Mouse (Mus musculus) limb, embryonic 11.5 days (tissue): ENCODE results near the gene Cdc42se1. TPM values are rescaled to one million over a fixed set of nuclear protein-coding genes. Genes with fewer than 3 reads are reported as not detected.

Experiments used
- ATAC-seq: fragments of 200-750 bp; cut with Nextera tagmentation; 2 replicates; pipeline ENCODE4 v1.8.0; 2017; ENCODE audit warnings: low read depth; ENCODE audit not compliant: insufficient number of reproducible peaks, low FRiP score, low TSS enrichment
- DNase-seq: peaks from one replicate; pipeline ENCODE4 v3.0.0-alpha.2; 2015; ENCODE audit warnings: low spot score
- H3K27ac ChIP-seq: fragments of 300-500 bp; sonication (generic); replicated peaks from 2 replicates; pipeline ENCODE4 v1.5.1; 2014; ENCODE audit warnings: low read depth, mild to moderate bottlenecking, low read length
- H3K27me3 ChIP-seq: fragments of 300-500 bp; sonication (generic); 2 replicates; pipeline ENCODE4 v1.6.1; 2014; ENCODE audit warnings: mild to moderate bottlenecking, low read length, mixed read lengths; ENCODE audit not compliant: control insufficient read depth, insufficient read depth
- H3K36me3 ChIP-seq: fragments of 300-500 bp; sonication (generic); 2 replicates; pipeline ENCODE4 v1.6.1; 2014; ENCODE audit warnings: mild to moderate bottlenecking, low read length, moderate library complexity, mixed read lengths; ENCODE audit not compliant: control insufficient read depth, insufficient read depth
- H3K4me1 ChIP-seq: fragments of 300-500 bp; sonication (generic); 2 replicates; pipeline ENCODE4 v1.6.1; 2014; ENCODE audit warnings: low read length, mixed read lengths; ENCODE audit not compliant: control insufficient read depth, insufficient read depth
- H3K4me2 ChIP-seq: fragments of 300-500 bp; sonication (generic); 2 replicates; pipeline ENCODE4 v1.6.1; 2014; ENCODE audit warnings: low read depth, mild to moderate bottlenecking, moderate library complexity; ENCODE audit not compliant: severe bottlenecking
- H3K4me3 ChIP-seq: fragments of 300-500 bp; sonication (generic); 2 replicates; pipeline ENCODE4 v1.5.1; 2014; ENCODE audit warnings: low read depth, low read length
- H3K9ac ChIP-seq: fragments of 300-500 bp; sonication (generic); 2 replicates; pipeline ENCODE4 v1.6.1; 2014; ENCODE audit warnings: mild to moderate bottlenecking, low read length
- H3K9me3 ChIP-seq: fragments of 300-500 bp; sonication (generic); 2 replicates; pipeline ENCODE4 v1.6.1; 2016; ENCODE audit warnings: low read length; ENCODE audit not compliant: control insufficient read depth
- WGBS: fragments of 180-500 bp; shearing (Covaris S2); extraction: QIAGEN DNeasy Blood & Tissue Kit; methylation state at CpG from one replicate; pipeline ENCODE4 v1.1.7; 2014; 5-methylcytosine and 5-hydroxymethylcytosine counted together
- polyA plus RNA-seq: library from polyadenylated mRNA; unstranded; fragments of >200 nt; fragmentation: Nextera tagmentation; extraction: Ambion mirVana; gene quantifications from 2 replicates; pipeline ENCODE4 v1.2.1, GENCODE M21; 2014

The Cdc42se1 gene
- polyA plus RNA-seq, 1 experiment from 2014 or later, result 89.6 TPM

- peaks cover 5% of the 10 kb centered on the region; the same call in 1 of the 2 replicates for H3K36me3 ChIP-seq
- ATAC-seq (no peak), DNase-seq (no peak)
- H3K9me3 ChIP-seq, result no peaks in the 10 kb centered on the region
- no peak overlapping the region for H3K9ac ChIP-seq
- no peaks in the 10 kb centered on the region for H3K27me3 ChIP-seq
- no peaks in the 10 kb centered on the region for H3K4me1 ChIP-seq
- H3K27ac ChIP-seq, result no peak overlapping the region
- no peak overlapping the region for H3K4me2 ChIP-seq
- no peak overlapping the region for H3K4me3 ChIP-seq
Measured at GRCm38 (mm10) chr3:95267855-95268254, 39.3 kb downstream of the Cdc42se1 start.

- Histone ChIP-seq H3K4me2 (no peak overlapping the region), H3K4me3 (no peak overlapping the region), H3K9ac (no peak overlapping the region), H3K4me1 (no peaks in the 10 kb centered on the region), H3K36me3 (peaks cover 5% of the 10 kb centered on the region; the same call in 1 of the 2 replicates), H3K27ac (no peak overlapping the region), H3K27me3 (no peaks in the 10 kb centered on the region), H3K9me3 (no peaks in the 10 kb centered on the region)
- no peak for DNase-seq
- no peak for ATAC-seq
- WGBS, result 94% methylated on average over 5 of the region's 5 CpGs
Measured at GRCm38 (mm10) chr3:95269789-95270188, 41.3 kb downstream of the Cdc42se1 start.

DNA sequence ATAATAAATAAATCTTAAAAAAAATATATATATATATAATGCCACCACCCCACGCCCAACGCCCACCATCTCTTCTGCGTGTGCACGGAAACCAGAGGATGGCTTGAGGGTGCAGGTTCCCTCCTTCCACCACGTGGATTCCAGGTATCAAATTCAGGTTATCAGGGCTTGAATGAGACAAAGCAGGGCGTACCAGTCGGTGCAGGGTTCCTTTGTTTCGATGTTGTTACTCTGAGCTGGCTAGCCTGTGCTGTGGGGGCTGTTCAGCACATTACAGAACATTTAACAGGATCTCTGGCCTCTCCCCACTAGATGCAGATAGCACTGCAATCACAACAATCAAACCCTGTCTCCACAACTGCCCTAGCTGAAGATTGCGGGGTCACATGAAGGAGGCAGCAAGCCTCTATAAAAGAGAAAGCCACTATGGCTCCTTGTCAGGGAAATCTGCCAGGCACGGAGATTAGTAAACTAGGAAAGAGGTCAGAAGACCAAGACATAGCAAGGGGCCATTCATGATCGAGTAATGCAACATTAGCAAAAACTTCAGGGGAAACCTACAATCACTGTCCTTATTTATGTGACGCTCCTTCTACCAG lies 42.3 kb downstream of the Cdc42se1 start:
- H3K4me3 ChIP-seq, result no peak overlapping the region
- WGBS, result 90% methylated on average over 12 of the region's 12 CpGs
- H3K9ac ChIP-seq, result no peak overlapping the region
- DNase-seq (no peak), ATAC-seq (no peak)
- H3K4me1 ChIP-seq, result no peaks in the 10 kb centered on the region
- no peak overlapping the region for H3K4me2 ChIP-seq
- no peaks in the 10 kb centered on the region for H3K9me3 ChIP-seq
- no peak overlapping the region for H3K27ac ChIP-seq
- H3K27me3 ChIP-seq, result no peaks in the 10 kb centered on the region
- peaks cover 5% of the 10 kb centered on the region; the same call in 1 of the 2 replicates for H3K36me3 ChIP-seq

DNA sequence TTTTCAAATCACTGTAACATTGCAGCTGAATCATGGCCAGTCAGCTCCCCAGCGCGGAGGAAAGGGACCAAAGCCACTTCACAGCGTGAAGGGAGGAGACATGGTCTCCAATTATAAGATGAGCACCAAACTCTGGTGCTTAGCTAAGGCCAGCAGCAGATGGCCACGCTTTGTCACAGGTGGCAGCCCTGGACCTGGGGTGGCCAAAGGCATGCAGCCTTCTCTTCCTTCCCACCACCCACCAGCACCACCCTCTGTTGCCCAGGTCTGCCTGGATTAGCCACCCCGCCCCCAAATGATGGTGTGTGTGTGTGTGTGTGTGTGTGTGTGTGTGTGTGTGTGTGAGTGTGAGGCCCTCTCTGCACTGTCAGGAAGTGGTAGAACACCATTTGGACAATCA lies 44.9 kb downstream of the Cdc42se1 start:
- no peaks in the 10 kb centered on the region for H3K27me3 ChIP-seq
- 90% methylated on average over 5 of the region's 5 CpGs for WGBS
- no peak overlapping the region for H3K4me2 ChIP-seq
- H3K4me3 ChIP-seq, result no peak overlapping the region
- no peaks in the 10 kb centered on the region for H3K36me3 ChIP-seq
- DNase-seq (no peak), ATAC-seq (no peak)
- H3K9me3 ChIP-seq, result no peaks in the 10 kb centered on the region
- no peak overlapping the region for H3K27ac ChIP-seq
- no peak overlapping the region for H3K9ac ChIP-seq
- H3K4me1 ChIP-seq, result no peaks in the 10 kb centered on the region

DNA sequence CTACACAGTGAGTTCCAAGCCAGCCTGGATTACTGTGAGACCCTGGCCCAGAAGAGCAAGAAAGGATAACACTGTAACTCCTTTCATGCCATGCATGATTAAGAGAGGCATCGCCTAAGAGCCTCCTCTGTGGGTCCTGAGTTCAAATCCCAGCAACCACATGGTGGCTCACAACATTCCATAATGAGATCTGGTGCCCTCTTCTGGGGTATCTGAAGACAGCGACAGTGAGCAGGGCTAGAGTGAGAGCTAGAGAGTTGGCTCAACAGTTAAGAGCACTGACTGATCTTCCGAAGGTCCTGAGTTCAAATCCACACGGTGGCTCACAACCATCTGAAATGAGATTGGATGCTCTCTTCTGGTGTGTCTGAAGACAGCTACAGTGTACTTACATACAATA lies 45.9 kb downstream of the Cdc42se1 start:
- Histone ChIP-seq H3K4me1 (no peaks in the 10 kb centered on the region), H3K4me2 (no peak overlapping the region), H3K4me3 (no peak overlapping the region), H3K9ac (no peak overlapping the region), H3K36me3 (no peaks in the 10 kb centered on the region), H3K9me3 (no peaks in the 10 kb centered on the region), H3K27me3 (no peaks in the 10 kb centered on the region), H3K27ac (no peak overlapping the region)
- ATAC-seq, result no peak
- DNase-seq, result no peak
- 94% methylated on average over 4 of the region's 4 CpGs for WGBS

DNA sequence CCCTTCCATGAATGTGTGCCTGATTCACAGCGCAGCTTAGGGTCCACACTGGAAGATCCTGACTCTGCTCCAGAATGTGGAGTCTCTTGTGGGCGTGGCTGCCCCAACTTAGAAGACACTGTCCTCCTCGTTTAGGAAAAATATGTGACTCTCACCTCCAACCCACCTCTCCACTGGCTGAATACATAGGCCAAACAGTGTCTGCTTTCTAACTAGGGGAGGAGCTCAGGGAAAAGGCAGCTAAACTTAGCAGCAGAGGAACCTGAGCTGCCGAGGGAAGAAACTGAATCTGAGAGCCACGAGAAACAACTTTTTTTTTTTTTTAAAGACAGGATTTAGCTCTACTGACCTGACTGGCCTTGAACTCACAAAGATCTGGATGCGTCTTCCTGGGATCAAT lies 46.6 kb downstream of the Cdc42se1 start:
- Histone ChIP-seq H3K36me3 (no peaks in the 10 kb centered on the region), H3K9me3 (no peaks in the 10 kb centered on the region), H3K4me1 (no peaks in the 10 kb centered on the region), H3K9ac (no peak overlapping the region), H3K4me2 (no peak overlapping the region), H3K27me3 (no peaks in the 10 kb centered on the region), H3K27ac (no peak overlapping the region), H3K4me3 (no peak overlapping the region)
- WGBS, result 81% methylated on average over 6 of the region's 6 CpGs
- ATAC-seq (no peak), DNase-seq (no peak)

- no peak overlapping the region for H3K27ac ChIP-seq
- 77% methylated on average over 5 of the region's 5 CpGs for WGBS
- no peak overlapping the region for H3K9ac ChIP-seq
- no peaks in the 10 kb centered on the region for H3K27me3 ChIP-seq
- H3K9me3 ChIP-seq, result no peaks in the 10 kb centered on the region
- no peaks in the 10 kb centered on the region for H3K36me3 ChIP-seq
- no peak for DNase-seq
- H3K4me1 ChIP-seq, result no peaks in the 10 kb centered on the region
- no peak for ATAC-seq
- H3K4me3 ChIP-seq, result no peak overlapping the region
- no peak overlapping the region for H3K4me2 ChIP-seq
Measured at GRCm38 (mm10) chr3:95276428-95276934, 47.9 kb downstream of the Cdc42se1 start.

DNA sequence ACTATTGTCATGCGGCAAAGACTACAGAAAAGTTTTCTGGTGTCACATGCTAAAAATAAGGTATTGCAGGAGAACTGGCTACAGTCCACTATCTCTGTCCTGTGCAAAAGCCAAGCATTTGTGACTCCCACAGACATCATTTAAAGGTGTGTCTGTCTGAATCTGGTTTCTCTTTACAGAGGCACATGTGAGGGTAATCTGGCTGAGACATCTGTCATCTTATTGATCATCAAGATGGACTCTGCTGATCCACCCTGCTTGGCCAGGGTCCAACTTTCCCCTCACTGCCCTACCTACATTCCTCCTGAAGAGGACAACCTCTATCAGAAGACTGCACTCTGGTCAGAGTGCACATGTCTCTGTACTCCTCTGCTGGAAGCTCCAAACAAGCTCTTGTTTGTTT lies 48.6 kb downstream of the Cdc42se1 start:
- DNase-seq, result no peak
- no peak overlapping the region for H3K4me3 ChIP-seq
- no peak for ATAC-seq
- no peak overlapping the region for H3K27ac ChIP-seq
- H3K9ac ChIP-seq, result no peak overlapping the region
- WGBS, result 89% methylated on average over 1 of the region's 1 CpGs
- no peaks in the 10 kb centered on the region for H3K27me3 ChIP-seq
- H3K4me2 ChIP-seq, result no peak overlapping the region
- no peaks in the 10 kb centered on the region for H3K4me1 ChIP-seq
- no peaks in the 10 kb centered on the region for H3K36me3 ChIP-seq
- H3K9me3 ChIP-seq, result no peaks in the 10 kb centered on the region

- no peaks in the 10 kb centered on the region for H3K27me3 ChIP-seq
- H3K4me1 ChIP-seq, result peaks cover 8% of the 10 kb centered on the region
- DNase-seq (peak; percentile 29), ATAC-seq (no peak)
- peak overlapping the region; percentile 38; the same call in 1 of the 2 replicates for H3K9ac ChIP-seq
- H3K4me2 ChIP-seq, result peak overlapping the region; percentile 62
- no peaks in the 10 kb centered on the region for H3K36me3 ChIP-seq
- 34% methylated on average over 8 of the region's 8 CpGs for WGBS
- peak overlapping the region; percentile 67 for H3K4me3 ChIP-seq
- no peak overlapping the region for H3K27ac ChIP-seq
- no peaks in the 10 kb centered on the region for H3K9me3 ChIP-seq
Measured at GRCm38 (mm10) chr3:95280747-95281146, 52.2 kb downstream of the Cdc42se1 start.
